Mouse (Mus musculus) liver, adult 2 months (tissue): ENCODE data around the gene Lingo3. TPM values are rescaled to one million over a fixed set of nuclear protein-coding genes. Genes with fewer than 3 reads are reported as not detected.

ENCODE experiments used
- DNase-seq: peaks from one replicate; pipeline ENCODE4 v3.0.0-alpha.2; 2011; ENCODE audit warnings: low read depth, low spot score; ENCODE audit errors: extremely low read depth
- H3K27ac ChIP-seq: fragments of 200-500 bp; replicated peaks from 2 replicates; pipeline ENCODE4 v1.5.1; 2012; ENCODE audit warnings: low read depth, mild to moderate bottlenecking, control low read depth, inconsistent platforms, low read length; ENCODE audit not compliant: insufficient read depth
- H3K27me3 ChIP-seq: fragments of 200-500 bp; 2 replicates; pipeline ENCODE4 v1.6.1; 2012; ENCODE audit warnings: mild to moderate bottlenecking, moderate library complexity, low read length, inconsistent platforms; ENCODE audit not compliant: control insufficient read depth, insufficient read depth
- H3K36me3 ChIP-seq: fragments of 200-500 bp; 2 replicates; pipeline ENCODE4 v1.6.1; 2012; ENCODE audit warnings: low read length, inconsistent platforms; ENCODE audit not compliant: control insufficient read depth, insufficient read depth
- H3K4me1 ChIP-seq: fragments of 200-500 bp; 2 replicates; pipeline ENCODE4 v1.6.1; 2011; ENCODE audit warnings: low read length; ENCODE audit not compliant: control insufficient read depth, insufficient read depth
- H3K4me3 ChIP-seq: fragments of 200-500 bp; 2 replicates; pipeline ENCODE4 v1.5.1; 2011; ENCODE audit warnings: low read depth, mild to moderate bottlenecking, control low read depth, low read length, moderate library complexity; ENCODE audit not compliant: insufficient read depth
- H3K79me2 ChIP-seq: fragments of 200-500 bp; 2 replicates; pipeline ENCODE4 v1.6.1; 2012; ENCODE audit warnings: inconsistent platforms, mild to moderate bottlenecking, low read length, moderate library complexity; ENCODE audit not compliant: control insufficient read depth, insufficient read depth
- H3K9ac ChIP-seq: fragments of 200-500 bp; 2 replicates; pipeline ENCODE4 v1.6.1; 2012; ENCODE audit warnings: low read depth, mild to moderate bottlenecking, control low read depth, inconsistent platforms, low read length
- CTCF ChIP-seq: fragments of 200-500 bp; IDR thresholded peaks from 2 replicates; pipeline ENCODE4 v1.5.1; 2011; ENCODE audit warnings: low read depth, low read length, control low read depth
- POLR2A ChIP-seq: fragments of 200-500 bp; IDR thresholded peaks from 2 replicates; pipeline ENCODE4 v1.6.1; 2011; ENCODE audit warnings: low read length, control low read depth; ENCODE audit not compliant: insufficient read depth; ENCODE audit errors: extremely low read depth
- whole genome bisulfite sequencing: fragments of 180-500 bp; shearing (Covaris S2); methylation state at CpG from one replicate; pipeline ENCODE4 v1.1.7; 2018; 5-methylcytosine and 5-hydroxymethylcytosine counted together
- polyA plus RNA-seq: library from polyadenylated mRNA; depleted of rRNA; stranded (reverse); fragments of >200 nt; gene quantifications from 2 replicates; pipeline ENCODE4 v1.2.3, GENCODE M21; 2012; rRNA removed
- total RNA-seq: library from RNA; depleted of rRNA; stranded (reverse); fragments of >200 nt; gene quantifications from 2 replicates; pipeline ENCODE4 v1.2.3, GENCODE M21; 2014; rRNA removed

The Lingo3 gene
- total and polyA plus RNA-seq, 2 experiments: 0.05 TPM; not detected in 1

- Histone ChIP-seq H3K36me3 (peaks cover 17% of the 10 kb centered on the region; the same call in 1 of the 2 replicates), H3K4me3 (no peak overlapping the region), H3K4me1 (no peaks in the 10 kb centered on the region), H3K27me3 (no peaks in the 10 kb centered on the region), H3K79me2 (no peaks in the 10 kb centered on the region), H3K9ac (no peak overlapping the region), H3K27ac (no peak overlapping the region)
- DNase-seq: no peak
- WGBS: 93% methylated on average over 11 of the region's 11 CpGs
- TF ChIP-seq POLR2A (no peak), CTCF (no peak)
Observed at GRCm38 (mm10) chr10:80785963-80786362, 57.9 kb downstream of the Lingo3 start.

- H3K27ac ChIP-seq: no peak overlapping the region
- no peaks in the 10 kb centered on the region for H3K79me2 ChIP-seq
- WGBS: 93% methylated on average over 12 of the region's 12 CpGs
- no peak for TF ChIP-seq CTCF
- TF ChIP-seq POLR2A: no peak
- no peaks in the 10 kb centered on the region for H3K4me1 ChIP-seq
- H3K36me3 ChIP-seq: peaks cover 21% of the 10 kb centered on the region; the same call in 1 of the 2 replicates
- H3K9ac ChIP-seq: no peak overlapping the region
- no peak overlapping the region for H3K4me3 ChIP-seq
- no peaks in the 10 kb centered on the region for H3K27me3 ChIP-seq
- no peak for DNase-seq
Observed at GRCm38 (mm10) chr10:80784871-80785270, 59.0 kb downstream of the Lingo3 start.

GRCm38 (mm10) chr10:80784302-80784701, 59.5 kb downstream of the Lingo3 start:
- H3K36me3 ChIP-seq: peaks cover 21% of the 10 kb centered on the region; the same call in 1 of the 2 replicates
- H3K27ac ChIP-seq: no peak overlapping the region
- H3K9ac ChIP-seq: no peak overlapping the region
- H3K4me3 ChIP-seq: no peak overlapping the region
- WGBS: 100% methylated on average over 2 of the region's 2 CpGs
- no peaks in the 10 kb centered on the region for H3K4me1 ChIP-seq
- no peak for DNase-seq
- no peaks in the 10 kb centered on the region for H3K79me2 ChIP-seq
- H3K27me3 ChIP-seq: no peaks in the 10 kb centered on the region
- TF ChIP-seq CTCF (no peak), POLR2A (no peak)

Other genes with a start within 250 kb of the Lingo3 start
- gene Scamp4, start 241.2 kb downstream of the Lingo3 start, total RNA-seq: 7.6 and 11.4 TPM in 2 replicates
- gene Scamp4, start 241.2 kb downstream of the Lingo3 start, polyA plus RNA-seq: 61.2 and 63.2 TPM in 2 replicates
- gene Adat3, start 241.2 kb downstream of the Lingo3 start, total RNA-seq: 0.28 and 1.4 TPM in 2 replicates
- 3.3 and 5.5 TPM in 2 replicates for gene Adat3, start 241.2 kb downstream of the Lingo3 start, polyA plus RNA-seq
- 0.28 and 0.34 TPM in 2 replicates for gene Gm49322, start 238.0 kb downstream of the Lingo3 start, total RNA-seq
- gene Gm49322, start 238.0 kb downstream of the Lingo3 start, polyA plus RNA-seq: 0.54 and 0.70 TPM in 2 replicates
- gene Csnk1g2, start 221.2 kb downstream of the Lingo3 start, total RNA-seq: 54.4 and 56.1 TPM in 2 replicates
- 110 and 123 TPM in 2 replicates for gene Csnk1g2, start 221.2 kb downstream of the Lingo3 start, polyA plus RNA-seq
- 16.2 and 19.7 TPM in 2 replicates for gene Btbd2, start 187.0 kb downstream of the Lingo3 start, total RNA-seq
- gene Btbd2, start 187.0 kb downstream of the Lingo3 start, polyA plus RNA-seq: 36.1 and 36.8 TPM in 2 replicates
- gene Mknk2, start 165.9 kb downstream of the Lingo3 start, total RNA-seq: 88.6 and 119 TPM in 2 replicates
- 87.0 and 116 TPM in 2 replicates for gene Mknk2, start 165.9 kb downstream of the Lingo3 start, polyA plus RNA-seq
- 3.5 and 5.2 TPM in 2 replicates for gene Mob3a, start 142.1 kb downstream of the Lingo3 start, total RNA-seq
- gene Mob3a, start 142.1 kb downstream of the Lingo3 start, polyA plus RNA-seq: 6.1 TPM in 2 replicates
- 17.2 and 18.3 TPM in 2 replicates for gene Izumo4, start 141.9 kb downstream of the Lingo3 start, total RNA-seq
- gene Izumo4, start 141.9 kb downstream of the Lingo3 start, polyA plus RNA-seq: 42.5 and 49.7 TPM in 2 replicates
- gene Ap3d1, start 101.8 kb downstream of the Lingo3 start, total RNA-seq: 22.3 and 35.2 TPM in 2 replicates
- gene Ap3d1, start 101.8 kb downstream of the Lingo3 start, polyA plus RNA-seq: 38.1 and 49.2 TPM in 2 replicates
- 2.4 and 3.6 TPM in 2 replicates for gene Dot1l, start 88.8 kb downstream of the Lingo3 start, total RNA-seq
- gene Dot1l, start 88.8 kb downstream of the Lingo3 start, polyA plus RNA-seq: 13.0 and 14.8 TPM in 2 replicates
- gene Sf3a2, start 45.8 kb downstream of the Lingo3 start, total RNA-seq: 6.7 and 8.6 TPM in 2 replicates
- 12.7 and 17.8 TPM in 2 replicates for gene Sf3a2, start 45.8 kb downstream of the Lingo3 start, polyA plus RNA-seq
- 16.0 and 17.4 TPM in 2 replicates for gene Plekhj1, start 45.4 kb downstream of the Lingo3 start, total RNA-seq
- gene Plekhj1, start 45.4 kb downstream of the Lingo3 start, polyA plus RNA-seq: 29.4 and 42.2 TPM in 2 replicates
- 0.13 and 0.18 TPM in 2 replicates for gene Amh, start 38.8 kb downstream of the Lingo3 start, total RNA-seq
- gene Amh, start 38.8 kb downstream of the Lingo3 start, polyA plus RNA-seq: 0.09 and 0.21 TPM in 2 replicates
- gene Jsrp1, start 30.5 kb downstream of the Lingo3 start, total RNA-seq: not detected in 2 replicates
- gene Jsrp1, start 30.5 kb downstream of the Lingo3 start, polyA plus RNA-seq: not detected in 2 replicates
- 527 and 614 TPM in 2 replicates for gene Oaz1, start 17.4 kb downstream of the Lingo3 start, total RNA-seq
- 1,187 and 1,294 TPM in 2 replicates for gene Oaz1, start 17.4 kb downstream of the Lingo3 start, polyA plus RNA-seq
- 61.3 and 61.6 TPM in 2 replicates for gene Lsm7, start 11.2 kb upstream of the Lingo3 start, total RNA-seq
- 62.1 and 75.1 TPM in 2 replicates for gene Lsm7, start 11.2 kb upstream of the Lingo3 start, polyA plus RNA-seq
- gene Sppl2b, start 11.2 kb upstream of the Lingo3 start, total RNA-seq: 6.5 and 10.4 TPM in 2 replicates
- gene Sppl2b, start 11.2 kb upstream of the Lingo3 start, polyA plus RNA-seq: 40.1 and 40.5 TPM in 2 replicates
- gene Tmprss9, start 27.8 kb upstream of the Lingo3 start, total RNA-seq: under 0.01 and 0.09 TPM in 2 replicates
- 0.04 and 0.05 TPM in 2 replicates for gene Tmprss9, start 27.8 kb upstream of the Lingo3 start, polyA plus RNA-seq
- 79.9 and 87.7 TPM in 2 replicates for gene Timm13, start 56.9 kb upstream of the Lingo3 start, total RNA-seq
- 369 and 388 TPM in 2 replicates for gene Timm13, start 56.9 kb upstream of the Lingo3 start, polyA plus RNA-seq
- gene Lmnb2, start 74.2 kb upstream of the Lingo3 start, total RNA-seq: 3.2 and 3.3 TPM in 2 replicates
- gene Lmnb2, start 74.2 kb upstream of the Lingo3 start, polyA plus RNA-seq: 5.5 and 6.6 TPM in 2 replicates
- 2.1 and 8.3 TPM in 2 replicates for gene Gadd45b, start 86.0 kb upstream of the Lingo3 start, total RNA-seq
- 1.4 and 1.8 TPM in 2 replicates for gene Gadd45b, start 86.0 kb upstream of the Lingo3 start, polyA plus RNA-seq
- 0.09 and 0.13 TPM in 2 replicates for gene Gng7, start 170.9 kb upstream of the Lingo3 start, total RNA-seq
- gene Gng7, start 170.9 kb upstream of the Lingo3 start, polyA plus RNA-seq: 0.65 TPM in 2 replicates
- 0.07 TPM in 1 of 2 replicates, not detected in the other for gene Diras1, start 181.6 kb upstream of the Lingo3 start, total RNA-seq
- gene Diras1, start 181.6 kb upstream of the Lingo3 start, polyA plus RNA-seq: not detected in 2 replicates
- 6.1 and 6.9 TPM in 2 replicates for gene Slc39a3, start 193.4 kb upstream of the Lingo3 start, total RNA-seq
- gene Slc39a3, start 193.4 kb upstream of the Lingo3 start, polyA plus RNA-seq: 13.2 and 14.1 TPM in 2 replicates
- gene Sgta, start 216.1 kb upstream of the Lingo3 start, total RNA-seq: 43.9 and 53.8 TPM in 2 replicates
- gene Sgta, start 216.1 kb upstream of the Lingo3 start, polyA plus RNA-seq: 136 and 146 TPM in 2 replicates
- 7.4 and 9.3 TPM in 2 replicates for gene Thop1, start 226.0 kb upstream of the Lingo3 start, total RNA-seq
- gene Thop1, start 226.0 kb upstream of the Lingo3 start, polyA plus RNA-seq: 12.0 and 13.1 TPM in 2 replicates